Mouse (Mus musculus): ENCODE results near the gene Tenm4. TPM values are rescaled to one million over a fixed set of nuclear protein-coding genes. Genes with fewer than 3 reads are reported as not detected.

Tenm4 gene
- polyA plus RNA-seq, 1 experiment from 2014 or later = 38.0 TPM

DNA sequence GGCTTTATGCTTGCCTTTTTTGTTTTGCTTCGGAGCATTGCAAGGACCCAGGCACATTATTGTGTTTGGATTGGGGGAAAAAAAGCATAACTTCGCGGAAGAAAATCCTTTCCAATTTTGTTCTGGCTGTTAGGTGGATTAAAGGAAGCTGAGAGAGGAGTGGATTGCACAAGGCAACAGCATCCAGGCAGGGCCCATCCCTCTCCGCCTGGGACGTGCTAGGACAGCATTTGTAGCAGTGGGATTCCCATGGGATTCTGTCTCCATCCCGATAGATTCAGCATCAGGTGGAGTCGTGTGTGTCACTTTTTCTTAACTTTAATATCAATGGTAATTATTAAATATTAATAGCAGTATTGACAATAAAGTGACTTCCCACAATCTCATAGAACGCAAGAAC is 255.9 kb downstream of the Tenm4 start:
- no peaks in the 10 kb centered on the region for H3K36me3 ChIP-seq (ENCODE audit: control insufficient read depth, insufficient read depth, low read length)
- no peak overlapping the region for H3K4me2 ChIP-seq (ENCODE audit: low read length)
- no peak overlapping the region for H3K9ac ChIP-seq (replicated peaks; ENCODE audit: low read length)
- H3K4me3 ChIP-seq (replicated peaks; ENCODE audit: low read depth, low read length) = no peak overlapping the region
- 49% methylated on average over 8 of the region's 8 CpGs for WGBS
- no peaks in the 10 kb centered on the region for H3K4me1 ChIP-seq (ENCODE audit: control insufficient read depth, insufficient read depth, low read length)
- ATAC-seq (ENCODE audit: low FRiP score, low TSS enrichment) (no peak), DNase-seq (peak; percentile 31)
- H3K9me3 ChIP-seq (ENCODE audit: control insufficient read depth, low read length) = no peaks in the 10 kb centered on the region
- H3K27ac ChIP-seq (replicated peaks; ENCODE audit: low read depth, low read length) = no peak overlapping the region
- no peaks in the 10 kb centered on the region for H3K27me3 ChIP-seq (ENCODE audit: control insufficient read depth, insufficient read depth, low read length)

DNA sequence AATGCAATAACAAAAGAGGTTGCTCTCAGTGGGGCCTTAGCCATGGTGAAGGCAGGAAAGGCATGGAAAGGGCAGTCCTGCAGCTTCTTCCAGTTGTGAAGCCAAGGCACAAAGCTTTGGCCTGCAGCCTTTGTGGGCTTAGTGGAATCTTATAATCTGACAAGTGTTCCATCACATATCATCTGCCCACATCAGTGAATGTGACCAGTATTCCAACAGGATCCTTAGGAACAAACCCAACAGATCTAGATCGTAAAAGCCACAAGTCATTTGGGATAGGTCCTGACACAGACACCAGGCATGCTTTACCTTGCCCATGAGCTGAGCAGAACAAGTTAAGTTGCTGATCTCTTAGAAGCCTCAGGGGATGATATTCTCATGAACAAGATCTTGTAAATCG is 262.3 kb downstream of the Tenm4 start:
- no peak overlapping the region for H3K4me2 ChIP-seq (ENCODE audit: low read length)
- H3K9me3 ChIP-seq (ENCODE audit: control insufficient read depth, low read length) = no peaks in the 10 kb centered on the region
- DNase-seq (no peak), ATAC-seq (ENCODE audit: low FRiP score, low TSS enrichment) (no peak)
- no peaks in the 10 kb centered on the region for H3K4me1 ChIP-seq (ENCODE audit: control insufficient read depth, insufficient read depth, low read length)
- no peak overlapping the region for H3K4me3 ChIP-seq (replicated peaks; ENCODE audit: low read depth, low read length)
- no peak overlapping the region for H3K9ac ChIP-seq (replicated peaks; ENCODE audit: low read length)
- WGBS = 93% methylated on average over 2 of the region's 2 CpGs
- no peaks in the 10 kb centered on the region for H3K36me3 ChIP-seq (ENCODE audit: control insufficient read depth, insufficient read depth, low read length)
- no peaks in the 10 kb centered on the region for H3K27me3 ChIP-seq (ENCODE audit: control insufficient read depth, insufficient read depth, low read length)
- no peak overlapping the region for H3K27ac ChIP-seq (replicated peaks; ENCODE audit: low read depth, low read length)

DNA sequence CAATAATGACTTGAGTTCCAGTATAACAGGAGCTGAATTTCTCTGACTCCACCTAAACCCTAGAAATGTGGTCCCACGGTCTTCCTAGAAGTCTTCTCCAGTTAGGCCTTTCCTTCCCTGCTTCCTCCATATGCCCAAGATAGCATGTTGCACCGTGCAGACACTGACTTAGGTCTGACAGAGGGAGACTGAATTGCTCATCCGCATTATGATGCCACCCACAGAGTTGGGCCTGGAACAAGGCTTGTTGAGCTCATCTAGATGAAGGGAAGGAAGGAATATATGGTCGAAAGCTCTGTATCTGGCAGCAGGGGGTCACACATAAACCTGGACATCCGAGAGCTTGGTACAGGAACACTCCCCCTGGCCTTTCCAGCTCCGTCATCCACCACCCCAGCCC is 267.3 kb downstream of the Tenm4 start:
- H3K36me3 ChIP-seq (ENCODE audit: control insufficient read depth, insufficient read depth, low read length) = no peaks in the 10 kb centered on the region
- 88% methylated on average over 6 of the region's 6 CpGs for WGBS
- H3K9ac ChIP-seq (replicated peaks; ENCODE audit: low read length) = no peak overlapping the region
- H3K4me2 ChIP-seq (ENCODE audit: low read length) = no peak overlapping the region
- H3K27ac ChIP-seq (replicated peaks; ENCODE audit: low read depth, low read length) = no peak overlapping the region
- no peaks in the 10 kb centered on the region for H3K4me1 ChIP-seq (ENCODE audit: control insufficient read depth, insufficient read depth, low read length)
- ATAC-seq (ENCODE audit: low FRiP score, low TSS enrichment) (no peak), DNase-seq (no peak)
- no peaks in the 10 kb centered on the region for H3K9me3 ChIP-seq (ENCODE audit: control insufficient read depth, low read length)
- no peaks in the 10 kb centered on the region for H3K27me3 ChIP-seq (ENCODE audit: control insufficient read depth, insufficient read depth, low read length)
- no peak overlapping the region for H3K4me3 ChIP-seq (replicated peaks; ENCODE audit: low read depth, low read length)

DNA sequence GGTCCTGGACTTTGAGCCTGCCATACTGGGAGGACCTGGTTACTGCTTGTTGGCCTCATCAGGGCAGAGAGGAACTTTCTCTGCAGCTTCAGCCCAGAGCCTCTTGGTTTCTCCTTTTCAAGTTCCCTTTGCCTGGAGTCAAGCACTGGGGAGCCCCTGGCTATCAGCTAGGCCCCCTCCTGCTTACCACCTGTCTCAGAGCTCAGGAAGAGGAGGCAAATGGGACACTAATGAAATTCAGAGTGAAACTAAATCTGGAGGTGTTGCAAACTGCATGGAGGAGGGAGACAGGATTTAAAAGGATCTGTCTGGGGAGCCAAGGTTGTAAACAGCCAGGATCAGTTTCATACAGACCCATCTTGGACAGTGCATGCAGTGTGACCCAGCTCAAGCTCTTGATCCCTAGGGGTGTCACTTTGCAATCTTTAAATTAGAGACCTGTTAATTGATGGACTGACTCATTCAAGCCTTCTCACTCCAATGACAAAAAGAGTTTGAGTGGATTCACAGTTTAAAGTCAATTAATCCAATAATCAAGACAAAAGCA is 269.2 kb downstream of the Tenm4 start:
- H3K9me3 ChIP-seq (ENCODE audit: control insufficient read depth, low read length) = no peaks in the 10 kb centered on the region
- no peak for ATAC-seq (ENCODE audit: low FRiP score, low TSS enrichment)
- H3K27ac ChIP-seq (replicated peaks; ENCODE audit: low read depth, low read length) = no peak overlapping the region

DNA sequence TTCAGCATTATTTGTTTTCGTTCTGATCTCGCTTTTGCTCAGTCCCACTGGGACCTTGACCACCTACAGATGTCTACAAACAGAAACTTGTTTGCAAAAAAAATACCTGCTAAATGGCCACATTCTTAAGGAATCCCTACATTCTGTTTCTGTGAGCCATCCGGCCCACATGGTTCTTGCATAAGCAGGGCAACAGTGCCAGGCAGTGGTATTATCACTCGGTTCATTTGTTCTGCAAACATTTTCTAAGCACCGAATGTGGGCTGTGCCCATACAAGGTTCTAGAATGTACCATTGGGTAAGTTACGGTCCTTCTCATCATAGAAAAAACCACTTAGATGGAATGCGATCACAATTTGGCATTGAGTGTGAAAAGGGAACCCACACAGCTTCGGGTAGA is 274.7 kb downstream of the Tenm4 start:
- 92% methylated on average over 8 of the region's 8 CpGs for WGBS
- no peaks in the 10 kb centered on the region for H3K9me3 ChIP-seq (ENCODE audit: control insufficient read depth, low read length)
- ATAC-seq (ENCODE audit: low FRiP score, low TSS enrichment) = no peak
- H3K36me3 ChIP-seq (ENCODE audit: control insufficient read depth, insufficient read depth, low read length) = no peaks in the 10 kb centered on the region
- no peak overlapping the region for H3K4me2 ChIP-seq (ENCODE audit: low read length)
- no peak overlapping the region for H3K9ac ChIP-seq (replicated peaks; ENCODE audit: low read length)
- DNase-seq = no peak
- no peak overlapping the region for H3K4me3 ChIP-seq (replicated peaks; ENCODE audit: low read depth, low read length)
- no peaks in the 10 kb centered on the region for H3K27me3 ChIP-seq (ENCODE audit: control insufficient read depth, insufficient read depth, low read length)
- no peak overlapping the region for H3K27ac ChIP-seq (replicated peaks; ENCODE audit: low read depth, low read length)
- H3K4me1 ChIP-seq (ENCODE audit: control insufficient read depth, insufficient read depth, low read length) = no peaks in the 10 kb centered on the region

More for the DNA sequence above, 269.2 kb downstream of the Tenm4 start:
- Histone ChIP-seq H3K9ac (replicated peaks; ENCODE audit: low read length) (no peak overlapping the region), H3K27me3 (ENCODE audit: control insufficient read depth, insufficient read depth, low read length) (no peaks in the 10 kb centered on the region), H3K4me3 (replicated peaks; ENCODE audit: low read depth, low read length) (no peak overlapping the region), H3K36me3 (ENCODE audit: control insufficient read depth, insufficient read depth, low read length) (no peaks in the 10 kb centered on the region), H3K4me1 (ENCODE audit: control insufficient read depth, insufficient read depth, low read length) (no peaks in the 10 kb centered on the region), H3K4me2 (ENCODE audit: low read length) (no peak overlapping the region)
- no peak for DNase-seq

DNA sequence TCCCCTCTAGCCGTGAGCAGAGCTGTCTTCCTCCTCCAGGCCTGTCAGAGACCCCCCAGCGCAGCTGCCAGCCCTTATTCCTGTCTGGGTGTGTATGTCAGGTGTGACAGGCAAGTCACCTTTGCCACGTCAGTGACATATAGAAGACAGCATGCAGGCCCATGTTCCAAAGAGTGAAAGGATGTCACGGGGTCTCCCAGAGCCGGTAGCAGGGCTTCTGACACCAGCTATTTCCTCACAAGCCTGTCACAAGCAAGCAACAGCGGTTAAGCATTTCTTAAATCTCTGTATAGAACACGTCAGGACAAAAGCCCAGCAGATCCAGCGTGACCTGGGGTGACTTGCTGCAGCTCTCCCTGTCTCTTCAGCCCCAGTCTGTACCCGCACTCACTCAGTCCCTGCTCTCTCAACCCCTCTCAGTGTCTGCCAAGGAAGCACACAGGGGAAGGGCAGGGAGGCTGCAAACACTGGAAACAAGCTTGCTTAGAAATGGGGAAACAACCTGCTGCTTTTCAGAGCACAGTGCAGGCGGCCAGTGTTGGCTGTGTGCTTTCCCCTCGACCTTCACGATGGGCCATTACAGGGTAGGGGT is 276.9 kb downstream of the Tenm4 start:
- no peaks in the 10 kb centered on the region for H3K27me3 ChIP-seq (ENCODE audit: control insufficient read depth, insufficient read depth, low read length)
- H3K4me1 ChIP-seq (ENCODE audit: control insufficient read depth, insufficient read depth, low read length) = no peaks in the 10 kb centered on the region
- no peak overlapping the region for H3K27ac ChIP-seq (replicated peaks; ENCODE audit: low read depth, low read length)
- no peak overlapping the region for H3K9ac ChIP-seq (replicated peaks; ENCODE audit: low read length)
- no peak for ATAC-seq (ENCODE audit: low FRiP score, low TSS enrichment)
- DNase-seq = no peak
- no peaks in the 10 kb centered on the region for H3K9me3 ChIP-seq (ENCODE audit: control insufficient read depth, low read length)
- 51% methylated on average over 12 of the region's 12 CpGs for WGBS
- H3K36me3 ChIP-seq (ENCODE audit: control insufficient read depth, insufficient read depth, low read length) = no peaks in the 10 kb centered on the region
- no peak overlapping the region for H3K4me2 ChIP-seq (ENCODE audit: low read length)
- no peak overlapping the region for H3K4me3 ChIP-seq (replicated peaks; ENCODE audit: low read depth, low read length)

DNA sequence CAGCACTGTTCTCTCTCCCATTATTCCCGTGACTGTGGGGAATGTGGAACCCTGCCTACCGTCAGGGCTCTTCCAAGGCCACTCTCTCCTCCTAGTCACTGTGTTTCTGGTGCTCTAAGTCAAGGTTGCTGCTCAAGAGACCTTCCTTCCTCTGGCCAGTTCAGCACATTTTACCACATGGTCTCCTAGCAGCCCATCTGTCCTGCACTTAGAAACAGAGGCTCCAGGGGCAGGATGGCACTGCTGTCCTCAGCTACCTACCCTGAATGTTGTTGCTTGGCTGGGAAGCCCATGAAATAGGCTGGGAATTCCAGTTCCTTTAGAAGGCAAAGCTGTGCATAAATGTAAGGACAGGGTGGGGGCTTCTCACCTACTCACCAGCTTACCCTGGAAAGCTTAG is 284.9 kb downstream of the Tenm4 start:
- Histone ChIP-seq H3K4me2 (ENCODE audit: low read length) (no peak overlapping the region), H3K36me3 (ENCODE audit: control insufficient read depth, insufficient read depth, low read length) (no peaks in the 10 kb centered on the region), H3K4me3 (replicated peaks; ENCODE audit: low read depth, low read length) (no peak overlapping the region), H3K27ac (replicated peaks; ENCODE audit: low read depth, low read length) (no peak overlapping the region), H3K4me1 (ENCODE audit: control insufficient read depth, insufficient read depth, low read length) (no peaks in the 10 kb centered on the region), H3K9me3 (ENCODE audit: control insufficient read depth, low read length) (no peaks in the 10 kb centered on the region), H3K9ac (replicated peaks; ENCODE audit: low read length) (no peak overlapping the region), H3K27me3 (ENCODE audit: control insufficient read depth, insufficient read depth, low read length) (no peaks in the 10 kb centered on the region)
- WGBS = 73% methylated on average over 2 of the region's 2 CpGs
- no peak for ATAC-seq (ENCODE audit: low FRiP score, low TSS enrichment)
- DNase-seq = no peak

DNA sequence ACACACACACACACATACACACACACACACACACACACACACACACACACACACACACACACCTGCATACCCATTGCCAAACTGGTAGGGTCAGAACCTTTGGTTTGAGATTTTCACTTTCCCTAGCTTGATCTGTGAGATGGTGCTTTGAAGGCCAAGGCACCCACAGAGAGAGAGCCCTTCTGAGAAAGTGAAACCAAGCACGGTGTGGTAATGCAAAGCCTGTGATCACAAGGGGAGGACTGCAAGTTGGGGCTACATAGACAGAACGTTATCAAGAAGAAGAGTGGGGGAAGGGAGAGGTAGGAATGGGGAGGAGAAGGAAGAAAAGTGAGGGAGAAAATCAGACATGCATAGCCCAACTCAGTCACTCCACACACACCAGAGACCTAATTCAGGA is 285.6 kb downstream of the Tenm4 start:
- ATAC-seq (ENCODE audit: low FRiP score, low TSS enrichment) (no peak), DNase-seq (no peak)
- no peaks in the 10 kb centered on the region for H3K9me3 ChIP-seq (ENCODE audit: control insufficient read depth, low read length)
- H3K4me3 ChIP-seq (replicated peaks; ENCODE audit: low read depth, low read length) = no peak overlapping the region
- H3K36me3 ChIP-seq (ENCODE audit: control insufficient read depth, insufficient read depth, low read length) = no peaks in the 10 kb centered on the region
- H3K4me2 ChIP-seq (ENCODE audit: low read length) = no peak overlapping the region
- H3K9ac ChIP-seq (replicated peaks; ENCODE audit: low read length) = no peak overlapping the region
- no peak overlapping the region for H3K27ac ChIP-seq (replicated peaks; ENCODE audit: low read depth, low read length)
- no peaks in the 10 kb centered on the region for H3K27me3 ChIP-seq (ENCODE audit: control insufficient read depth, insufficient read depth, low read length)
- H3K4me1 ChIP-seq (ENCODE audit: control insufficient read depth, insufficient read depth, low read length) = no peaks in the 10 kb centered on the region
- WGBS = 66% methylated on average over 2 of the region's 2 CpGs

DNA sequence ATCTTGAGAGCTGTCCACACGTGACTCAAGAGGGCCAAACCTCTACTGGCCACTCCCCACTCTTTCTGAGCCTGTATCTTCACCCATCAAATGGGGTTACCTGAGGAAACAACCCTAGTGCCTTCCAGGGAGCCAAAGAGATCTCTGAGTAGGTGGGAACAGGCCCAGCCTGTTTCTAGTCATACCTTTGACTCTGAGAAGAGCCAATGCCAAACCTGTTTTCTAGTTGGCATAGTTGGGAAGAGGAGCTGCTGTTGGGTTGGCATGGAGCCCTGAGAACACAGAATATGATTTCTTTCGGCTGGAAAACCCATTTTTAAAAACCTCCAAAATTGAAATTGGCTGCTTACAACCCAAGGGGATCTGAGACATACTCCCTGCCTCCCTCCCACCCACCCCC is 286.8 kb downstream of the Tenm4 start:
- H3K36me3 ChIP-seq (ENCODE audit: control insufficient read depth, insufficient read depth, low read length) = no peaks in the 10 kb centered on the region
- no peaks in the 10 kb centered on the region for H3K9me3 ChIP-seq (ENCODE audit: control insufficient read depth, low read length)
- H3K9ac ChIP-seq (replicated peaks; ENCODE audit: low read length) = no peak overlapping the region
- whole genome bisulfite sequencing = 86% methylated on average over 2 of the region's 2 CpGs
- no peak overlapping the region for H3K27ac ChIP-seq (replicated peaks; ENCODE audit: low read depth, low read length)
- no peaks in the 10 kb centered on the region for H3K4me1 ChIP-seq (ENCODE audit: control insufficient read depth, insufficient read depth, low read length)
- H3K27me3 ChIP-seq (ENCODE audit: control insufficient read depth, insufficient read depth, low read length) = no peaks in the 10 kb centered on the region
- no peak for DNase-seq
- ATAC-seq (ENCODE audit: low FRiP score, low TSS enrichment) = no peak
- no peak overlapping the region for H3K4me2 ChIP-seq (ENCODE audit: low read length)
- H3K4me3 ChIP-seq (replicated peaks; ENCODE audit: low read depth, low read length) = no peak overlapping the region
